Mouse (Mus musculus) E14TG2a.4 (cell line): Measurements from ENCODE around the gene Rph3al.

Source experiments
- CTCF ChIP-seq: conservative IDR thresholded peaks from 2 replicates; pipeline ENCODE4 v1.5.1; 2014; ENCODE audit warnings: low read length
- NANOG ChIP-seq: IDR thresholded peaks from 2 replicates; pipeline ENCODE4 v1.6.1; 2014; ENCODE audit warnings: borderline replicate concordance, low read length, mixed read lengths

- TF ChIP-seq CTCF (no peak), NANOG (no peak)
Observed at GRCm38 (mm10) chr11:75880064-75880463, 58.2 kb downstream of the Rph3al start.
